Mouse (Mus musculus) lung, postnatal 0 days (tissue): ENCODE data around the gene Ptpre. TPM values are rescaled to one million over a fixed set of nuclear protein-coding genes. Genes with fewer than 3 reads are reported as not detected.

ENCODE experiments used
- ATAC-seq: fragments of 200-750 bp; cut with Nextera tagmentation; 2 replicates; pipeline ENCODE4 v1.8.0; 2017; ENCODE audit warnings: moderate library complexity
- DNase-seq: peaks from one replicate; pipeline ENCODE4 v3.0.0-alpha.2; 2016; ENCODE audit warnings: low spot score
- H3K27ac ChIP-seq: fragments of 300-500 bp; sonication (generic); 2 replicates; pipeline ENCODE4 v1.5.1; 2014; ENCODE audit warnings: antibody characterized with exemption, mild to moderate bottlenecking, low read length, mixed read lengths
- H3K27me3 ChIP-seq: fragments of 300-500 bp; sonication (generic); replicated peaks from 2 replicates; pipeline ENCODE4 v1.6.1; 2014; ENCODE audit warnings: low read length, mixed read lengths; ENCODE audit not compliant: insufficient read depth
- H3K36me3 ChIP-seq: fragments of 300-500 bp; sonication (generic); 2 replicates; pipeline ENCODE4 v1.6.1; 2014; ENCODE audit warnings: low read length, mixed read lengths; ENCODE audit not compliant: insufficient read depth
- H3K4me1 ChIP-seq: fragments of 300-500 bp; sonication (generic); 2 replicates; pipeline ENCODE4 v1.6.1; 2014; ENCODE audit warnings: antibody characterized with exemption, low read depth, low read length, mixed read lengths; ENCODE audit not compliant: insufficient read depth
- H3K4me2 ChIP-seq: fragments of 300-500 bp; sonication (generic); replicated peaks from 2 replicates; pipeline ENCODE4 v1.6.1; 2014; ENCODE audit warnings: low read depth, mild to moderate bottlenecking, low read length, moderate library complexity, mixed read lengths
- H3K4me3 ChIP-seq: fragments of 300-500 bp; sonication (generic); 2 replicates; pipeline ENCODE4 v1.5.1; 2014; ENCODE audit warnings: low read depth, low read length
- H3K9ac ChIP-seq: fragments of 300-500 bp; sonication (generic); replicated peaks from 2 replicates; pipeline ENCODE4 v1.6.1; 2014; ENCODE audit warnings: low read depth, mild to moderate bottlenecking
- H3K9me3 ChIP-seq: fragments of 300-500 bp; sonication (generic); 2 replicates; pipeline ENCODE4 v1.6.1; 2016; ENCODE audit warnings: low read length, mixed read lengths
- CTCF ChIP-seq: IDR thresholded peaks from 2 replicates; pipeline ENCODE4 v1.5.1; 2016; ENCODE audit warnings: antibody characterized with exemption, mild to moderate bottlenecking
- EP300 ChIP-seq: IDR thresholded peaks from 2 replicates; pipeline ENCODE4 v1.6.1; 2016; ENCODE audit warnings: antibody characterized with exemption, mild to moderate bottlenecking, control low read depth
- WGBS: fragments of 180-500 bp; shearing (Covaris S2); extraction: QIAGEN DNeasy Blood & Tissue Kit; methylation state at CpG from one replicate; pipeline ENCODE4 v1.1.7; 2014; 5-methylcytosine and 5-hydroxymethylcytosine counted together
- polyA plus RNA-seq: library from polyadenylated mRNA; unstranded; fragments of >200 nt; fragmentation: Nextera tagmentation; extraction: Ambion mirVana; gene quantifications from 2 replicates; pipeline ENCODE4 v1.2.1, GENCODE M21; 2015

The Ptpre gene
- polyA plus RNA-seq, 1 experiment from 2014 or later: 8.6 TPM

- no peak for DNase-seq
- Histone ChIP-seq H3K4me2 (no peak overlapping the region), H3K27me3 (no peaks in the 10 kb centered on the region), H3K4me3 (no peak overlapping the region), H3K9me3 (no peaks in the 10 kb centered on the region), H3K4me1 (no peaks in the 10 kb centered on the region; the same call in 1 of the 2 replicates), H3K36me3 (no peaks in the 10 kb centered on the region), H3K27ac (no peak overlapping the region), H3K9ac (no peak overlapping the region)
- TF ChIP-seq CTCF (no peak), EP300 (no peak)
- ATAC-seq: no peak
- WGBS: 71% methylated on average over 2 of the region's 2 CpGs
Observed at GRCm38 (mm10) chr7:135591461-135591860, 54.2 kb downstream of the Ptpre start.

- no peak for DNase-seq
- Histone ChIP-seq H3K9ac (no peak overlapping the region), H3K4me3 (no peak overlapping the region), H3K4me2 (no peak overlapping the region), H3K9me3 (no peaks in the 10 kb centered on the region), H3K27me3 (no peaks in the 10 kb centered on the region), H3K36me3 (no peaks in the 10 kb centered on the region), H3K27ac (no peak overlapping the region), H3K4me1 (peaks cover 8% of the 10 kb centered on the region; the same call in 1 of the 2 replicates)
- WGBS: 66% methylated on average over 5 of the region's 5 CpGs
- TF ChIP-seq CTCF (no peak), EP300 (no peak)
- ATAC-seq: no peak
Observed at GRCm38 (mm10) chr7:135593286-135593685, 56.0 kb downstream of the Ptpre start.

GRCm38 (mm10) chr7:135593825-135594224, 56.5 kb downstream of the Ptpre start:
- DNase-seq (no peak), ATAC-seq (no peak)
- Histone ChIP-seq H3K9ac (no peak overlapping the region), H3K9me3 (no peaks in the 10 kb centered on the region), H3K36me3 (no peaks in the 10 kb centered on the region), H3K4me1 (peaks cover 8% of the 10 kb centered on the region; the same call in 1 of the 2 replicates), H3K4me3 (no peak overlapping the region), H3K27ac (no peak overlapping the region), H3K27me3 (no peaks in the 10 kb centered on the region), H3K4me2 (no peak overlapping the region)
- WGBS: 68% methylated on average over 3 of the region's 3 CpGs
- no peak for TF ChIP-seq EP300
- no peak for TF ChIP-seq CTCF

GRCm38 (mm10) chr7:135594676-135595075, 57.4 kb downstream of the Ptpre start:
- 61% methylated on average over 7 of the region's 7 CpGs for WGBS
- H3K4me1 ChIP-seq: peaks cover 8% of the 10 kb centered on the region; the same call in 1 of the 2 replicates
- TF ChIP-seq EP300: no peak
- no peak for TF ChIP-seq CTCF

GRCm38 (mm10) chr7:135595640-135596174, 58.4 kb downstream of the Ptpre start:
- Histone ChIP-seq H3K9ac (no peak overlapping the region), H3K27ac (no peak overlapping the region), H3K36me3 (no peaks in the 10 kb centered on the region), H3K4me3 (no peak overlapping the region), H3K4me1 (peaks cover 8% of the 10 kb centered on the region; the same call in 1 of the 2 replicates), H3K9me3 (no peaks in the 10 kb centered on the region), H3K27me3 (no peaks in the 10 kb centered on the region), H3K4me2 (no peak overlapping the region)
- no peak for ATAC-seq
- no peak for DNase-seq
- 34% methylated on average over 5 of the region's 5 CpGs for WGBS
- no peak for TF ChIP-seq EP300
- TF ChIP-seq CTCF: no peak

More at GRCm38 (mm10) chr7:135594676-135595075, 57.4 kb downstream of the Ptpre start:
- Histone ChIP-seq H3K27ac (no peak overlapping the region), H3K4me2 (no peak overlapping the region), H3K4me3 (no peak overlapping the region), H3K27me3 (no peaks in the 10 kb centered on the region), H3K9ac (no peak overlapping the region), H3K36me3 (no peaks in the 10 kb centered on the region), H3K9me3 (no peaks in the 10 kb centered on the region)
- no peak for DNase-seq
- ATAC-seq: no peak

- H3K9me3 ChIP-seq: no peaks in the 10 kb centered on the region
- H3K27me3 ChIP-seq: no peaks in the 10 kb centered on the region
- H3K27ac ChIP-seq: no peak overlapping the region
- H3K4me3 ChIP-seq: no peak overlapping the region
- H3K36me3 ChIP-seq: no peaks in the 10 kb centered on the region
- H3K4me2 ChIP-seq: no peak overlapping the region
- DNase-seq: no peak
- TF ChIP-seq CTCF (no peak), EP300 (no peak)
- 0 out of 2 replicates have a peak, but pooled peaks have one; percentile 49 for ATAC-seq
- WGBS: 30% methylated on average over 9 of the region's 9 CpGs
- H3K4me1 ChIP-seq: peaks cover 8% of the 10 kb centered on the region; the same call in 1 of the 2 replicates
- H3K9ac ChIP-seq: no peak overlapping the region
Observed at GRCm38 (mm10) chr7:135597006-135597405, 59.7 kb downstream of the Ptpre start.
